Mouse (Mus musculus) brain, adult 2 months (tissue): ENCODE measurements around the gene Olfr1262.
A peak's percentile ranks its signal among the peaks of the same experiment; 100 is the strongest.

Experiments used
- DNase-seq: peaks from one replicate; pipeline ENCODE4 v3.0.0; 2011; ENCODE audit warnings: low read depth, low spot score

The Olfr1262 gene

DNA sequence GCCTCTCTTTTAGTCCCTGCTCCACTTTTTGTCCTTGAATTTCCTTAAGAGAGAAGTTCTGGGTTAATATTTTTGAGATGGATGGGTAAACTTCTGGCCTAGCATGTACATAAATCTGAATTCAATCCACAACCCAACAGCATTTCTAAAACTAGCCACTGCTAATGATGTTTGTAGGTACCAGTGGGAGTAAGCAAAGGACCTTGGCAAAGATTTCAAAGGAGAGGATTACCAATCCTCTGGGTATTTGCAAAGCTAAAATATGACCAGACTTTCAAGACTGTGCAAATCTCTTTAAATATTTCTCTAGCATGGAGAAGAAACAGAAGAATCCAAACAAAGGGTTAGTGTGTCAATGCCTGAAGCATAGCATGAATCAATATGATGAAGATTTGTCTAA, at the start of gene Olfr1262:
Olfr1262 (plus strand) TSS at position 301 of the 400 bp plus-strand sequence.
- DNase-seq, result no peak

DNA sequence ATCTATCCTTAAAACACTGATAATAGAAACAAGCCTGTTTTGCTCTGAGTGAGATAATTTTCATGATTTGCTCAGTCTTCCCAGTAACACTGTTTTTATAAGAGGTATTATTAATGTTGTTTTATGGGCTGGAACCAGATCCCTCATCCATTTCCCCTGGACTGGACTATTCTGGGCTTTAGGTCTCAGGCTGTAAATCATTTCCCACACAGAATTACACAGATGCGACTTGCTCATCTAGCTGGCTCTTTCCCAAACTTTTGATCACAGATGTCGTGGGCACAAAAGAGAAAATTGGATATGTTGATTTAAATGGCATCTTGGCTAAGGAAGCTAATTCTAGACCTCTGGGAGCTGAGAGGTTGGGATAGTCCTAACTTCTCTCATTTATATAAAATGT, 25.8 kb upstream of the Olfr1262 start, which contains the start of gene Olfr1260:
Olfr1260 (plus strand) TSS at position 157 of the 400 bp plus-strand sequence.
- DNase-seq, result peak; percentile 63

DNA sequence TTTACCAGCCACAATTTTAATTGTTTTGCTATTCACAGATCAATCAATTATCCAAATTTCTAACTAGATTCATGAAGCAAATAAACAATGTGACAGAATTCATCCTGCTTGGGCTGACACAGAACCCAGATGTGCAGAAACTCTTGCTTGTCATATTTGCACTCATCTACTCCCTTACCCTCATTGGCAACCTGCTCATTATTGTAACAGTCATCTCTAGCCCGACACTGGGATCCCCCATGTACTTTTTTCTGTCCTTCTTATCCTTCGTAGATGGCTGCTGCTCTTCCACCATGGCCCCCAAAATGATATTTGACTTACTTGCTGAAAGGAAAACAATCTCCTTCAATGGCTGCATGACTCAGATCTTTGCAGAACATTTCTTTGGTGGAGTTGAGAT, 22.2 kb upstream of the Olfr1262 start:
- no peak for DNase-seq

DNA sequence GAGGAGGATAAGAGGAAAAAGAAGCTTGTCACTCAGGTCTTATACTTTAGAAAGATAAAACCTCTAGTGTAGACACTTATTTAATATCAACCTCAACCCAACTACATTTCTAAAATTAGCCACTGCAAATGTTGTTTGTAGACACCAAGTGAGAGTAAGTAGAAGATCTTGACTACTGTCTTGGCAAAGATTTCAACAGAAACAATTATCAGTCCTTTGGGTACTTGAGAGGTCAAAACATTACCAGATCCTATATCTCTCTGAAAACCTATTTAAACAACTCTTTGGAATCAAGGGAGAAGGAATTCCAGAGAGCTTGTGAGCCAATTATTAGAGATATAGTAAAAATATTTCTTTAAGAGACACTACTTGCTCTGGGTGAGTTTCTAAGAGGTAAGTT, 9.0 kb upstream of the Olfr1262 start, which contains the start of gene Olfr1261:
Olfr1261 (plus strand) TSS at position 301 of the 400 bp plus-strand sequence.
- no peak for DNase-seq

DNA sequence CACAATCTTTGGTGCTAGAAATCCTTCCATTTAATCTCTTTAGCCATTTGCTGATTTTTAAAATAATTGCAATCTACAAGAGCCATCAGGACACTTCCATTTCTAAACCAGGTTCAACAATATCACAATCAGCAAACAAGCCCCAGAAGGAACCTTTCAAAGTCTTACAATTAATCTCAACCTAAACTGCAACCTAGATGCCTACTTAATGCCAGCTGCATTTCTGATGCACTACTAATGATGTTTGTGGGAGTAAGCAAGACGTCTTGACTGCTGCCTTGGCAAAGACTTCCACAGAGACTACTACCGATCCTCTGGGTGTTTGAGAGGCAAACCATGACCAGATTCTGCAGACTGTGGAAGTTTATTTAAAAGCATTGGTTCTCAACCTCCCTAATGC, 11.9 kb downstream of the Olfr1262 start, which contains the start of gene Olfr1263:
Olfr1263 (plus strand) TSS at position 301 of the 400 bp plus-strand sequence.
- DNase-seq, result no peak

DNA sequence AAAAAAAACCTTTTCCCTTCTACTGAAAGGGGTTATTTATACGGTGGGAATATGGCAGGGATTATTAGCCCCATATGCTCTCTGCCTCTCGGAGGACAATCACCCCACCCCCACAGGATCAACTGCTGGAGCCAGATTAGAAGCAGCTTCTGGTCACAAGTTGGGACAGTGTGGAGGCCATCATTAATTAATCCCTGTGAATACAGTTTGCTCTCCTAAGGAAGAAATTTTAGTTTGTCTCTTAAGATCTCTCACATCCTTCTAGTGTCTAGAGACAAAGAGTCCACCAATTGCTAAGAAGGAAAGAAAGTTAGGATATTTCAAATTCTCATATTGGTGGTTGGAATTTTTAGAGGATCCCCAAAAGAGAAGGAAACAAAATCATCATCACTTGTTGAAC, 25.5 kb downstream of the Olfr1262 start, which contains the start of gene Olfr1264:
Olfr1264 (minus strand) TSS at position 101 of the 400 bp plus-strand sequence.
- DNase-seq, result no peak

DNA sequence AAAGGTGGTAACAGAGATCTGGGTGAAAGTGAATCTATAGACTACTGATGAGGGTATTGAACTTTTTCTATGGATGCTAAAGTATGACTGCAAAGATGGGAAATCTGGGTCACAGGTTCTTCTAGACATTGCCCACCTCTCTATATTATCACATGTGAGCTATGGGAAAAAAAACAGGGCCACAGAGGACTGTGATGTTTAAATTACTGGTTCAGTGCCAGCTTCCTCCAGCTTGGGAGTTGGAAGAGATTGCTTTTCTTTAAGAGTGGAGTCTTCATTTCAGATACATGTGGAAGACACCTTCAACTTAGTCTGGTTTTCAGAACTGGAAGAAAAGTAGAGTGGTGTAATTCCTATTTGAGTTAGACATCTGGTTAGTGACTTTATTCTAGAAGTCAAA, 35.1 kb downstream of the Olfr1262 start, which contains the start of gene Olfr1265:
Olfr1265 (plus strand) TSS at position 301 of the 400 bp plus-strand sequence.
- no peak for DNase-seq
